Mouse (Mus musculus): ENCODE measurements around the gene Dtnb.

- TF ChIP-seq CTCF (IDR thresholded peaks at IDR 0.05; ENCODE audit: low read depth) (no peak), EP300 (optimal IDR thresholded peaks at IDR 0.05) (no peak)
These were observed 24.7 kb upstream of the Dtnb start for GRCm38 (mm10) chr12:3547506-3547905.

Measured in stomach, postnatal 0 days (tissue).